Mouse (Mus musculus) ES-E14 (cell line): ENCODE data around the gene BC003965. TPM values are rescaled to one million over a fixed set of nuclear protein-coding genes. Genes with fewer than 3 reads are reported as not detected.
"Not testable (repeated sequence)": the region's sequence is repeated elsewhere in the genome, so short reads cannot be mapped to it uniquely, and the experiment has no call there.

ENCODE experiments used
- DNase-seq: peaks from one replicate; pipeline ENCODE4 v3.0.0-alpha.2; 2013; ENCODE audit warnings: low read depth, low spot score
- H3K27ac ChIP-seq: 2 replicates; pipeline ENCODE4 v1.5.1; 2012; ENCODE audit warnings: low read depth, mild to moderate bottlenecking, low read length, moderate library complexity, mixed read lengths; ENCODE audit not compliant: poor library complexity, insufficient read depth, severe bottlenecking
- H3K36me3 ChIP-seq: 2 replicates; pipeline ENCODE4 v1.6.1; 2012; ENCODE audit warnings: mild to moderate bottlenecking, low read length, moderate library complexity, mixed read lengths; ENCODE audit not compliant: control insufficient read depth, poor library complexity, insufficient read depth, severe bottlenecking
- H3K4me1 ChIP-seq, 2 experiments: fragments of 150-350 bp in 1 of 2; sonication (generic) in 1 of 2; 2 replicates each; pipeline ENCODE4 v1.6.1; 2012; ENCODE audit warnings: low read length in 2 of 2, mild to moderate bottlenecking in 1 of 2, mixed read lengths in 1 of 2; ENCODE audit not compliant: control insufficient read depth in 2 of 2, insufficient read depth in 2 of 2, poor library complexity in 1 of 2
- H3K4me3 ChIP-seq, 2 experiments: fragments of 150-350 bp in 1 of 2; sonication (generic) in 1 of 2; 2 replicates each; pipeline ENCODE4 v1.5.1; 2012; ENCODE audit warnings: low read length in 2 of 2, low read depth in 1 of 2, mild to moderate bottlenecking in 1 of 2, mixed read lengths in 1 of 2; ENCODE audit not compliant: insufficient read depth in 1 of 2, poor library complexity in 1 of 2, severe bottlenecking in 1 of 2
- H3K9ac ChIP-seq: 2 replicates; pipeline ENCODE4 v1.6.1; 2012; ENCODE audit warnings: low read depth, mild to moderate bottlenecking, low read length, mixed read lengths; ENCODE audit not compliant: poor library complexity, insufficient read depth, severe bottlenecking
- H3K9me3 ChIP-seq: fragments of 150-350 bp; sonication (generic); 2 replicates; pipeline ENCODE4 v1.6.1; 2012; ENCODE audit warnings: low read depth, mild to moderate bottlenecking, low read length; ENCODE audit not compliant: control insufficient read depth, insufficient read depth
- CHD2 ChIP-seq: IDR thresholded peaks from 2 replicates; pipeline ENCODE4 v1.6.1; 2014; ENCODE audit warnings: mild to moderate bottlenecking, low read depth, low read length, inconsistent platforms
- HCFC1 ChIP-seq: IDR thresholded peaks from 2 replicates; pipeline ENCODE4 v1.6.1; 2012; ENCODE audit warnings: low read length, inconsistent platforms, borderline replicate concordance; ENCODE audit not compliant: insufficient read depth
- MAFK ChIP-seq: IDR thresholded peaks from 2 replicates; pipeline ENCODE4 v1.6.1; 2014; ENCODE audit warnings: mild to moderate bottlenecking, low read depth, low read length, inconsistent platforms; ENCODE audit not compliant: insufficient read depth
- ZC3H11A ChIP-seq: IDR thresholded peaks from 2 replicates; pipeline ENCODE4 v1.6.1; 2012; ENCODE audit warnings: low read depth, mild to moderate bottlenecking, inconsistent platforms, low read length, borderline replicate concordance
- ZNF384 ChIP-seq: IDR thresholded peaks from 2 replicates; pipeline ENCODE4 v1.6.1; 2012; ENCODE audit warnings: low read depth, low read length, inconsistent platforms
- in situ Hi-C, 2 experiments: fragments of 600-800 bp; cut with MboI; formaldehyde crosslinking; loops; one replicate each; pipeline ENCODE4 v1.15.1; 2025; ENCODE audit warnings: low sequenced_read_pairs in 2 of 2, inconsistent platforms in 1 of 2; ENCODE audit not compliant: unreplicated experiment in 2 of 2
- total RNA-seq: library from RNA; depleted of rRNA; stranded (reverse); fragments of 300-350 nt; gene quantifications from 2 replicates; pipeline ENCODE4 v1.2.3, GENCODE M21; 2012; rRNA removed

Gene BC003965
- total RNA-seq, 1 experiment: 22.8 TPM

DNA sequence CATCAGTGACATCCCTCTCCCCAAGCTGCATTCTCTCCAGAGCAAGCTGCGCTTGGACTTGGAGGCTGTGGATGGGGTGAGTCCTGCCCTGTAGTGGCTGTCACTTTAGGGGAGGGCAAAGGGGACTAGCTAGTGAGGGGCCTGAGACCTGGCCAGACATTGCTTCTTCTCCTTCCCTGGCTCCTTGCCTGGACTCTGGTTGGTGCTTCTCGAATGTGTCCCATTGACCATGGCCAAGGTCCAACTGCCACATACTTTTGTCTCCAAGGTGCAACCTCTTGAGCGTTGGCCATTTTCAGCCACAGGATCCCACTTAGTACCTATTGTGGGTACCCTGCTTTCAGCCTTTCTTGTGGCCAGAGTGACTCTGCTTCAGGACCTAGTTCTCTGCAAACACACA is 46.3 kb downstream of the BC003965 start:
- Histone ChIP-seq H3K9ac (no peak overlapping the region), H3K9me3 (no peaks in the 10 kb centered on the region), H3K27ac (no peak overlapping the region), H3K4me1 (peaks cover 0 to 2% of the 10 kb centered on the region in 2 experiments; a peak in 1 of 4 replicates), H3K4me3 (no peak overlapping the region), H3K36me3 (peaks cover 34% of the 10 kb centered on the region)
- no peak for TF ChIP-seq MAFK
- no peak for TF ChIP-seq ZC3H11A
- TF ChIP-seq CHD2: no peak
- TF ChIP-seq ZNF384: no peak
- TF ChIP-seq HCFC1: no peak
- in situ Hi-C loops: no loop called here
- DNase-seq: no peak

DNA sequence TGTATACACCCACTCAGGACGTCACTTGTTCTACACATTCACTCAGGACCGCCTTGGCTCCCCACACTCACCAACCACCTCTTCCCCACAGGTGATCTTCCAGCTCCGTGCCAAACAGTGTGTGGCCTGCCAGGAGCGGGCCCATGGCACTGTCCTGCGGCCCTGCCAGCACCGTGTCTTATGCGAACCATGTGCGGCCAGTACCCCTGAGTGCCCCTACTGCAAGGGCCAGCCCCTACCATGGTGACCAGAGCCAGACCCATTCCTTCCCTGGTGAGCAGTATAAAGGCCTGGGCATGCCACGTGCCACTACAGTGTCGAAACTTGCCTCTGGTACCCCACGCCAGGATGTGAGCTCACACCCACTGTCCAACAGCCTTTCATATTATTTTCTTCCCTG is 47.3 kb downstream of the BC003965 start:
- in situ Hi-C loops, H3K4me1 ChIP-seq, H3K9me3 ChIP-seq, DNase-seq, H3K27ac ChIP-seq, H3K4me3 ChIP-seq, H3K9ac ChIP-seq: not testable (repeated sequence)
- H3K36me3 ChIP-seq: peaks cover 33% of the 10 kb centered on the region

DNA sequence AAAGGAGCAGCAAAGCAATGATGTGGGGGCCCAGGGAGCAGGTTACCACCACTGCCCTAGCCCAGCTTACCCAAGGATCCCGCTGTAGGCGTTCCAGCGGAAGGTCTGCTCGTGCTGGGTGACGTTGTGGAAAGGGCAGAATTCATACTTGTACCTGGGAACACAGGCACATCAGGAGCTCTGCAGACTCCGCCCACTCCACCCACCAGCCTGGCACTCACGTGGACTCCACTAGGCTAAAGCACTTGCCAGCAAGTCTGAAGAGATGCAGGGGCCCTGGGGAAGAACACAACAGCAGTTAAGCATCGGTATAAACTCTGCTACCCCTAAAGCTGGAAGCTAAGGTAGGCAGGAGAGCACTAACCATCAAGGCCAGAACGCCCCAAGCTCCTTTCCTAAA is 51.3 kb downstream of the BC003965 start:
- no peak overlapping the region for H3K27ac ChIP-seq
- in situ Hi-C loops: no loop called here
- no peak for TF ChIP-seq ZNF384

More for the DNA sequence above, 51.3 kb downstream of the BC003965 start:
- Histone ChIP-seq H3K36me3 (peaks cover 20% of the 10 kb centered on the region), H3K9me3 (no peaks in the 10 kb centered on the region), H3K4me1 (peaks cover 0 to 2% of the 10 kb centered on the region in 2 experiments; a peak in 1 of 4 replicates), H3K4me3 (no peak overlapping the region), H3K9ac (no peak overlapping the region)
- no peak for DNase-seq

Other genes starting within 250 kb of the BC003965 start
- 55.7 and 63.7 TPM in 2 replicates for gene Mapk8ip3, start 247.6 kb upstream of the BC003965 start, total RNA-seq
- 90.3 and 105 TPM in 2 replicates for gene Jpt2, start 223.9 kb upstream of the BC003965 start, total RNA-seq
- gene Cramp1l, start 168.8 kb upstream of the BC003965 start, total RNA-seq: 9.1 and 11.6 TPM in 2 replicates
- gene Ift140, start 168.5 kb upstream of the BC003965 start, total RNA-seq: 8.1 and 12.1 TPM in 2 replicates
- gene Tmem204, start 101.0 kb upstream of the BC003965 start, total RNA-seq: 0.32 and 0.62 TPM in 2 replicates
- 34.2 and 47.3 TPM in 2 replicates for gene Telo2, start 68.6 kb upstream of the BC003965 start, total RNA-seq
- not detected in 2 replicates for gene Ptx4, start 63.8 kb upstream of the BC003965 start, total RNA-seq
- gene Clcn7, start 51.2 kb upstream of the BC003965 start, total RNA-seq: 35.0 and 62.4 TPM in 2 replicates
- 0.18 and 0.32 TPM in 2 replicates for gene Ccdc154, start 22.1 kb upstream of the BC003965 start, total RNA-seq
- not detected in 2 replicates for gene Gm38655, start 9.1 kb upstream of the BC003965 start, total RNA-seq
- 12.4 and 14.8 TPM in 2 replicates for gene Unkl, start 3.8 kb downstream of the BC003965 start, total RNA-seq
- 17.3 and 28.5 TPM in 2 replicates for gene Gnptg, start 55.6 kb downstream of the BC003965 start, total RNA-seq
- 32.3 and 34.9 TPM in 2 replicates for gene Tsr3, start 55.6 kb downstream of the BC003965 start, total RNA-seq
- gene Baiap3, start 71.8 kb downstream of the BC003965 start, total RNA-seq: 1.4 and 1.9 TPM in 2 replicates
- gene Ube2i, start 90.1 kb downstream of the BC003965 start, total RNA-seq: 427 and 443 TPM in 2 replicates
- not detected in 2 replicates for gene Prss34, start 113.8 kb downstream of the BC003965 start, total RNA-seq
- not detected in 2 replicates for gene Prss28, start 124.1 kb downstream of the BC003965 start, total RNA-seq
- gene Prss29, start 134.1 kb downstream of the BC003965 start, total RNA-seq: not detected in 2 replicates
- gene Tpsab1, start 161.0 kb downstream of the BC003965 start, total RNA-seq: not detected in 2 replicates
- not detected in 2 replicates for gene Tpsb2, start 181.8 kb downstream of the BC003965 start, total RNA-seq
- gene Tpsg1, start 184.7 kb downstream of the BC003965 start, total RNA-seq: not detected in 2 replicates
- gene Cacna1h, start 249.2 kb downstream of the BC003965 start, total RNA-seq: 2.1 and 5.3 TPM in 2 replicates